Mouse (Mus musculus) cerebellum, adult 18-20 months (tissue): ENCODE results near the gene 1700003E16Rik.

Source experiments
- DNase-seq, 2 experiments: peaks; one replicate each; pipeline ENCODE4 v3.0.0; 2021

The 1700003E16Rik gene

DNA sequence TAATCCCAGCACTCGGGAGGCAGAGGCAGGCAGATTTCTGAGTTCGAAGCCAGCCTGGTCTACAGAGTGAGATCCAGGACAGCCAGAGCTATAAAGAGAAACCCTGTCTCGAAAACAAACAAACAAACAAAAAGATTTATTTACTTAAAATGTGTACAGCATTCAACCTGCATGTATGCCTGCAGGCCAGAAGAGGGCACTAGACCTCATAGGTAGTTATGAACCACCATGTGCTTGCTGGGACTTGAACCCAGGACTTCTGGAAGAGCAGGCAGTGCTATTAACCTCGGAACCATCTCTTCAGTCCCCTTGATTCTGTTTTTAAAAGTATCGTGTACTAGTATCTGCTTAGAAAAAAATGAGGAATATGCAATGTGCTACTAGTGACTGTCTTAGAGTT lies 28.8 kb upstream of the 1700003E16Rik start:
- DNase-seq = no peak

DNA sequence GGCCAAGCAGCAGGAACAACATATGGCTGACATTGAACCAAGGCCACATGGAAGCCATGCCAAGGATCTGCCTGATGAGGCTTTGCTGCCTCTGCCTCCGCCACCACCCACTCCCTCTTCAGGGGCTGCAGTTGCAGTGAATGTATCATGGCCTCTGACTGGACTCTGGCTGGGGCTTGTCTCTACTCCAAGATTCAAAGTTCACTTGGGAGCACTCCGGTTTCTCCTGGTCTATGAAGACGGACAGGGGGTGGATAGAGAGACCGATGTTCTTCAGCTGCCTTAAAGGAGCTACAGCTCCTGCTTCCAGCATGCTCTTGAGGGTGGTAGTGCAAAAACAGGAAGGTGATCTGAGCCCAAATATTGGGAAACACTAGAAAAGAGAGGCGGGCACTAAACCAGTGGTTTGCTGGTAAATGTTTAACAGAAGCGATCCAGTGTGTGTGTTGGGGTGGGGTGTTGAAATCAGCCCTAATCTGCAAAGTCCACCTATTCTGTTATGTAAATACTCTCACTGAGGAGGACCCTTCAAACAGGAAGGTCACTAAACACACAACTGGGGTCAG lies 24.7 kb upstream of the 1700003E16Rik start:
- DNase-seq = no peak

GRCm38 (mm10) chr6:83132176-83132919 lies 23.9 kb upstream of the 1700003E16Rik start:
- no peak for DNase-seq

DNA sequence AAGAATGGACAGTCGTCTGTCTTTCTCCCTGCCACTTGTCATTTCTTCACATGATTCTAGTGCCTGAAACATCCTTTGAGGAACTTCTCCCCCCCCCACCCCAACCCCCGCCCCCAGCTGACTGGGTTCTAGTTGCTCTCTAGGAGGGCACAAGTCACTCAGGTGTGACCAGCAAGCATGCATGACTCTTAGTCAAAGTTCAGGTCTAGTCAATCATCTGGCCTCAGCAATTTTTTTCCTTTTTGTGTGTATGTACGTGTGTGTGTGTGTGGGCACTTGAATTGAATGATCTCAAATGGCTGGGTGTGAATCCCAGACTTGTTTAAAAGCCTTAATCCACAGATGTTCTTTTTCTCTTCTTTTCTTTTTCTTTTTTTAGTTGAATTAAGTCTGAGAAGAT lies 22.0 kb upstream of the 1700003E16Rik start:
- DNase-seq = no peak

- no peak for DNase-seq
Measured at GRCm38 (mm10) chr6:83134951-83135513, 21.2 kb upstream of the 1700003E16Rik start, which contains the start of gene Rtkn. Rtkn (plus strand) TSS chr6:83135463.

GRCm38 (mm10) chr6:83135571-83136161 lies 20.5 kb upstream of the 1700003E16Rik start:
- DNase-seq = no peak

DNA sequence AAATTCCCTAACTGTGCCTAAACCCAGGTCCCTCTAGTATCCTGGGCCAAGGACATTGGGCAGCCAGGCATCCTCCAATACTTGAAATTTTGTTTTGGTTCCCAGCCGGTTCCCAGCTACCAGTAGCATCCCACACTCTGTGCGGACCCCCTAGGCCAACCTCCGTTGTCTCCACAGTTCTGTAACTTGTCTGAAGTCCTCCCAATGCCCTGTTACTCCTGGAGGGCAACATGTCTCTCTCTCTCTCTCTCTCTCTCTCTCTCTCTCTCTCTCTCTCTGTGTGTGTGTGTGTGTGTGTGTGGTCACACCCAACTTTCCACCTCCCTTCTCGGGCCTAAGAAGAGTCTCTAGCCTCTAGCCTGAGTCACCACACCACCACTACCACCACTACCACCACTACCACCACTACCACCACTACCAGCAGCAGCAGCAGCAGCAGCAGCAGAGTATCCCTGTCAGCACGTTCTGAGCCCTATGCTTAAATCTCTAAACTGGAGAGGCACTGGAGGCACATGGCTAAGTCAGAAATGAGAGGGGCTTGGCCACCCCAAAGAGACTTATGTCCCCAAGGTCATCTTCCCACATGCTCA lies 19.8 kb upstream of the 1700003E16Rik start:
- DNase-seq = no peak

DNA sequence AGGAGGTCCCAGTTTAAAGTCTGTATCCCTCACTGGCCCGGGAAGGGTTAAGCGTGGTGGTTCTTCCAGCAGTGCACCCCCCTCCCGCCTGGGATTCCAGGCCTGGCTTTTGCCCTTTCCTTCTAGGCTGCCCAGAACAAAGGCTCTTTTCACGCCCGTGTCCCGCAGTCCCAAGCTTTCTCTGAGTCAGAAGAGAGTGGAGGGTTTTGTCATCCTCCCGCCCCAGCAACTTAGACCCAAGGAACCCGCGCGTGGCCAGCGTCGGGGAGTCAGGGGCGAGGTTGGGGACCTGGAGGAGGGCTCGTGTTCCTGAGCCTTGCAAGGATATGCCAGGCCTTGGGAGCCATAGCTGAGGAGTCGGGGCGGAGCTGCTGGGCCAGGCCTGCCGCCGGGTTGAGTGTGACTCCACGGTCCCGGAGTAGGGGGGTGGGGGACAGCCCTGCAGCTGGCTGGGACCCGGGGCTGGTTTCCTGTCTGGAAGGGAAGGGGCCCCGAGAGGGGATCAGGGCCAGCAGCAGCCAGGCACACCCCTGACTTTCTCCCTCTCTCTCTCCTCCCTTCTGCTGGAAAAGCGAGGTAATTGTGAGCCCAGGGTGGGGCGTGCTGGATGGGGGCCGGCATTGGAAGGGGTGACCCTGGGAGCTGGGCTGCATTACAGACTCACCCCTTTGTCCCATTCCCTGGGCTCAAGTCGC lies 19.2 kb upstream of the 1700003E16Rik start:
- DNase-seq = peak in 1 of 2 experiments; percentile 32

- DNase-seq = peak; percentile 31 to 45
Measured at GRCm38 (mm10) chr6:83137576-83137950, 18.6 kb upstream of the 1700003E16Rik start.

- DNase-seq = no peak
Measured at GRCm38 (mm10) chr6:83138056-83138455, 18.1 kb upstream of the 1700003E16Rik start.

GRCm38 (mm10) chr6:83140044-83140443 lies 16.2 kb upstream of the 1700003E16Rik start:
- DNase-seq = no peak

GRCm38 (mm10) chr6:83141636-83142035 lies 14.6 kb upstream of the 1700003E16Rik start:
- DNase-seq = no peak

- DNase-seq = no peak
Measured at GRCm38 (mm10) chr6:83142211-83142731, 13.9 kb upstream of the 1700003E16Rik start.

- no peak for DNase-seq
Measured at GRCm38 (mm10) chr6:83142886-83143285, 13.3 kb upstream of the 1700003E16Rik start.

DNA sequence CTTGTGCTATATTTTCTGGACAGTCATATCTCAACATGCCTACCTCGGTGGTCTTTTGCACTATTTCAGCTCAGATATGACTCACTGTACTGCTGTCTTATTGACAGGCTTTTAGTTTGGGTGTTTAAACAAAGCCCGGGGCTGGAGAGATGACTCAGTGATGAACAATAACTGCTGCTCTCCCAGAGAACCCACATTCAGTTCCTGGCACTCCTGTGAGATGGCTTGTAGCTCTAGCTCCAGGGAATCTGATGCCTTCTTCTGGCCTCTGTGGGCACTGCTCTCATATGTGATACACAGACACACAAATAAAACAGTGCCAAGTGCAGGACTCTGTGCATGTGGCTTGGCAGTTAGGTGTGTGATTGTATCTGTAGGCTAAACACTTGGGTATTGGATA lies 11.0 kb upstream of the 1700003E16Rik start:
- no peak for DNase-seq

DNA sequence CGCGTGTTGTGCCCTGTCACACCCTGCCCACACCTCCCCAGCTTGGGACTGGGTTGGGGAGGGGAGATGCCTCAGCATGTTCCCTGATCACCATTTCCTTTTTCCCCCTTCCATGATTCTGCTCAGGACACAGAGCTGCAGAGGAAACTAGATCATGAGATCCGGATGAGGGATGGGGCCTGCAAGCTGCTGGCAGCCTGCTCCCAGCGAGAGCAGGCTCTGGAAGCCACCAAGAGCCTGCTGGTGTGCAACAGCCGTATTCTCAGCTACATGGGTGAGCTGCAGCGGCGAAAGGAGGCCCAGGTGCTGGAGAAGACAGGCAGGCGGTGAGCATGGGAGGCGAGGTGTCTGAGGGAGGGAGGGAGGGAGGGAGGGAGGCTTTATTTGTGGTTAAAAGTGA lies 10.4 kb upstream of the 1700003E16Rik start:
- no peak for DNase-seq

- no peak for DNase-seq
Measured at GRCm38 (mm10) chr6:83147280-83147679, 8.9 kb upstream of the 1700003E16Rik start.

DNA sequence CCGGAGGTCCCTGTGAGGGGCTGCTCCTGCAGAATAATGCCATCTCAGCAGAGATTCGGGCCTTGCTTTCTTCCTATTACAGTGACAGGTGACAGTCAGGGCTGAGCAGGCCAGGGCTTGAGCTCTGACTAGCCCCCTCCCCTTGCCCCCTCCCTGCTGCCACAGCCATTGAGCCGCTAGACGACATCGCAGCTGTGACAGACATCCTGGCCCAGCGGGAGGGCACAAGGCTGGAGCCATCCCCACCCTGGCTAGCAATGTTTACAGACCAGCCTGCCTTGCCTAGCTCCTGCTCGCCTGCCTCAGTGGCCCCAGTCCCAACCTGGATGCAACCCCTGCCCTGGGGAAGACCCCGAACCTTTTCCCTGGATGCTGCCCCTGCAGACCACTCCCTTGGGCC lies 4.5 kb upstream of the 1700003E16Rik start:
- DNase-seq = no peak

GRCm38 (mm10) chr6:83153038-83153437 lies 3.2 kb upstream of the 1700003E16Rik start:
- DNase-seq = no peak

DNA sequence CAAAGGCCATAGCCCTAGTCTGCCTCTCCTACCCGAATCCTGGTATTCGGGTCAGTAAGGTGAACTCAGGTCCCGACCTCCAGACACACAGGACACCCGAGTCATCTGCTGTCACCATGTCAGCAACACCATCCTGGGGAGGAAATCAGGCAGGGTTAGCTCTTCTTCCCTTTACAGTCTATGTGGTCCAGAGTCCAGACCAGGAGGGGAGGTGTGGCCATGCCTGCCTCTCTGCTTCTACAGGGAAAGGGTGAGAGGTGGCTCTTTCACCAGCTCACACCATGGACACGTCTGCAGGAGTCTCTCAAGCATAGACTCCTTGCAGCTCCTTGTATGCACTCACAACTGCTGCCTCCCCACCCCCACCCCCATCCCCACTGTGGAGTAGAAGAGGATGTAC lies 2.7 kb upstream of the 1700003E16Rik start:
- DNase-seq = no peak

DNA sequence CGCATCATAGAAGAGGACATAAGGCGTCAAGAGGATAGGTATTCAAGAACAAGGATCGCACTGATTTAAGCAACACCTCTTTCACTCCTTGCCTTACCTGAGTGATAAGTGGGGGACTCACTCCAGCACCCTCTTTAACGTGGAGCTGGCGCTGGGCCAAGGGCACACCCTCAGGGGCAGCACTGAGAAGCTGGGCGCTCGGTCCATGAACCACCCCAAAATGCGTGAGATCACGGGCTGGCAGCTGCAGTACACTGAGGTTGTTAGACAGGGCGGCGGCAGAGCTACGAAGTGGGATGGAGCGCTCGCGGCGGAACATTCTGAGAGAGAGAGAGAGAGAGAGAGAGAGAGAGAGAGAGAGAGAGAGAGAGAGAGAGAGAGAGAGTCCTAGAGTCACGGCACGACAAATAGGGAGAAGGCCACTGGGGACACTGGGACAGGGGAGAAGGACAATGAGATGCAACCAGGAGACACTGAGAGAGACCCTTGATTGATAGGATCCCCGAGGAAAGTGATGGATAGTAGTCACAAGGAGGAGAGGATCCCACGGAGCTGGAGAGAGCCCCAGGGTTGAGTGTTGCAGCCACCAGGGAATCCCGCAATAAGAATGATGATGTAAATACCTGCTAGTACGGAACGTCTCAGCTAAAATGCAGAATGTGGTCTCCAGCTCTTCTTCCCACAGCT lies 509 bp upstream of the 1700003E16Rik start:
- peak; percentile 31 to 45 for DNase-seq

- peak; percentile 44 to 48 for DNase-seq
Measured at GRCm38 (mm10) chr6:83159456-83159855, 3.3 kb downstream of the 1700003E16Rik start.
